Mouse (Mus musculus): ENCODE data around the gene Psmb8. TPM values are rescaled to one million over a fixed set of nuclear protein-coding genes. Genes with fewer than 3 reads are reported as not detected.

Gene Psmb8
- polyA plus RNA-seq, 1 experiment from 2014 or later = 18.5 TPM

GRCm38 (mm10) chr17:34205746-34206176 is 8.2 kb downstream of the Psmb8 start:
- peak overlapping the region; percentile 85 for H3K4me3 ChIP-seq (ENCODE audit: low read depth, low read length)
- peak overlapping the region; percentile 95 for H3K4me2 ChIP-seq (ENCODE audit: low read depth, low read length)
- no peaks in the 10 kb centered on the region for H3K9me3 ChIP-seq (replicated peaks; ENCODE audit: control insufficient read depth, low read length)
- no peaks in the 10 kb centered on the region for H3K27me3 ChIP-seq (ENCODE audit: control insufficient read depth, insufficient read depth, low read depth, low read length)
- H3K36me3 ChIP-seq (ENCODE audit: control insufficient read depth, insufficient read depth) = no peaks in the 10 kb centered on the region
- peak overlapping the region; percentile 84 for H3K9ac ChIP-seq (ENCODE audit: low read depth, low read length)
- peak overlapping the region; percentile 60 for H3K27ac ChIP-seq (ENCODE audit: low read length)
- 10% methylated on average over 9 of the region's 9 CpGs for WGBS (ENCODE audit: insufficient replicate concordance)
- H3K4me1 ChIP-seq (ENCODE audit: control insufficient read depth, low read depth, low read length) = peaks cover 20% of the 10 kb centered on the region
- peak; percentile 25; the same call in 1 of the 2 replicates for ATAC-seq (ENCODE audit: low read depth)

DNA sequence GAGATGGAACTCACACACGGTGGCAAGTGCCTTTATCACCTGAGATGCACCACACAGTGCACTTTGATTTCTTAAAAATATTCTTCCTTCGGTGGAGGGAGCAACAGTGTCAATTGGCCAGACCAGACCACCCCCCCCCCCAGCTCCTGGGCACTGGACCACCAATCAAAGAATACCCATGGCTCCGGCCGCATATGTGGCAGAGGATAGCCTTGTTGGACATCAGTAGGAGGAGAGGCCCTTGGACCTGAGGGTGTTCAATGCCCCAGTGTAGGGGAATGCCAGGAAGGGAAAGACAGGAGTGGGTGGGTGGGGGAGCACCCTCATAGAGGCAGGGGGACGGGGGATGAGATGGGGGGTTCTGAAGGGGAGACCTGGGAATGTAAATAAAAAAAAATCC is 9.2 kb downstream of the Psmb8 start:
- no peak overlapping the region for H3K4me2 ChIP-seq (ENCODE audit: low read depth, low read length)
- peaks cover 21% of the 10 kb centered on the region for H3K4me1 ChIP-seq (ENCODE audit: control insufficient read depth, low read depth, low read length)
- no peaks in the 10 kb centered on the region for H3K27me3 ChIP-seq (ENCODE audit: control insufficient read depth, insufficient read depth, low read depth, low read length)
- no peak overlapping the region for H3K27ac ChIP-seq (ENCODE audit: low read length)
- no peaks in the 10 kb centered on the region for H3K9me3 ChIP-seq (replicated peaks; ENCODE audit: control insufficient read depth, low read length)
- no peaks in the 10 kb centered on the region for H3K36me3 ChIP-seq (ENCODE audit: control insufficient read depth, insufficient read depth)
- no peak for ATAC-seq (ENCODE audit: low read depth)
- H3K4me3 ChIP-seq (ENCODE audit: low read depth, low read length) = no peak overlapping the region
- no peak overlapping the region for H3K9ac ChIP-seq (ENCODE audit: low read depth, low read length)
- WGBS (ENCODE audit: insufficient replicate concordance) = 74% methylated on average over 5 of the region's 5 CpGs

- 53% methylated on average over 3 of the region's 3 CpGs for WGBS (ENCODE audit: insufficient replicate concordance)
Measured at GRCm38 (mm10) chr17:34207456-34207855, 9.9 kb downstream of the Psmb8 start.

GRCm38 (mm10) chr17:34207866-34208265 is 10.3 kb downstream of the Psmb8 start:
- no peaks in the 10 kb centered on the region for H3K27me3 ChIP-seq (ENCODE audit: control insufficient read depth, insufficient read depth, low read depth, low read length)
- no peak overlapping the region for H3K27ac ChIP-seq (ENCODE audit: low read length)
- H3K9me3 ChIP-seq (replicated peaks; ENCODE audit: control insufficient read depth, low read length) = no peaks in the 10 kb centered on the region
- H3K36me3 ChIP-seq (ENCODE audit: control insufficient read depth, insufficient read depth) = no peaks in the 10 kb centered on the region
- no peak overlapping the region for H3K4me2 ChIP-seq (ENCODE audit: low read depth, low read length)
- no peak overlapping the region for H3K9ac ChIP-seq (ENCODE audit: low read depth, low read length)
- no peak overlapping the region for H3K4me3 ChIP-seq (ENCODE audit: low read depth, low read length)
- WGBS (ENCODE audit: insufficient replicate concordance) = 85% methylated on average over 9 of the region's 9 CpGs
- ATAC-seq (ENCODE audit: low read depth) = no peak
- peaks cover 21% of the 10 kb centered on the region for H3K4me1 ChIP-seq (ENCODE audit: control insufficient read depth, low read depth, low read length)

More at GRCm38 (mm10) chr17:34207456-34207855, 9.9 kb downstream of the Psmb8 start:
- ATAC-seq (ENCODE audit: low read depth) = no peak
- Histone ChIP-seq H3K9me3 (replicated peaks; ENCODE audit: control insufficient read depth, low read length) (no peaks in the 10 kb centered on the region), H3K4me1 (ENCODE audit: control insufficient read depth, low read depth, low read length) (peaks cover 21% of the 10 kb centered on the region), H3K36me3 (ENCODE audit: control insufficient read depth, insufficient read depth) (no peaks in the 10 kb centered on the region), H3K9ac (ENCODE audit: low read depth, low read length) (no peak overlapping the region), H3K4me3 (ENCODE audit: low read depth, low read length) (no peak overlapping the region), H3K27me3 (ENCODE audit: control insufficient read depth, insufficient read depth, low read depth, low read length) (no peaks in the 10 kb centered on the region), H3K4me2 (ENCODE audit: low read depth, low read length) (no peak overlapping the region), H3K27ac (ENCODE audit: low read length) (no peak overlapping the region)

DNA sequence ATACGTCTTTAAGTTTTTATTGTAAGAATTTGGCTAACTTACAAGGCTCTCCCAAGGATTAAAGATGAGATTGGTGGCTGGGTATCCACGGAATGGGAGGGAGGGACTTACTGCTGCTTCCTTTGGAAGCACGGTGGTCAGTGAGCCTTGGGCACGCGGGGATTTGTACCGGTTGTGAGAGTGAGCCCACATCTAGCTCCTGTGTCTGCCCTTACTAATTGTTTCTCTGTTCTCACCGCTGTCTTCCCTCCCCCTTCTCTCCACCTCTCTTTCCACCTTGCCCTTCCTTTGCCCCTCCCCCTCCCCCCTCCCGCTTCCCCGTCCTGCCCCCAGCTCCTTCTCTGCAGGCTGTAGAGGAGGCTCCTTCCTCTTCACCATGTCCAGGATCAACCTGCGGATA is 10.9 kb downstream of the Psmb8 start:
- H3K9me3 ChIP-seq (replicated peaks; ENCODE audit: control insufficient read depth, low read length) = no peaks in the 10 kb centered on the region
- H3K4me2 ChIP-seq (ENCODE audit: low read depth, low read length) = no peak overlapping the region
- WGBS (ENCODE audit: insufficient replicate concordance) = 33% methylated on average over 10 of the region's 10 CpGs
- no peak overlapping the region for H3K4me3 ChIP-seq (ENCODE audit: low read depth, low read length)
- no peak overlapping the region for H3K27ac ChIP-seq (ENCODE audit: low read length)
- H3K27me3 ChIP-seq (ENCODE audit: control insufficient read depth, insufficient read depth, low read depth, low read length) = no peaks in the 10 kb centered on the region
- H3K4me1 ChIP-seq (ENCODE audit: control insufficient read depth, low read depth, low read length) = peaks cover 21% of the 10 kb centered on the region
- no peak for ATAC-seq (ENCODE audit: low read depth)
- H3K9ac ChIP-seq (ENCODE audit: low read depth, low read length) = no peak overlapping the region
- H3K36me3 ChIP-seq (ENCODE audit: control insufficient read depth, insufficient read depth) = no peaks in the 10 kb centered on the region

- no peak overlapping the region for H3K4me2 ChIP-seq (ENCODE audit: low read depth, low read length)
- no peak overlapping the region for H3K4me3 ChIP-seq (ENCODE audit: low read depth, low read length)
- no peaks in the 10 kb centered on the region; the same call in 1 of the 2 replicates for H3K27me3 ChIP-seq (ENCODE audit: control insufficient read depth, insufficient read depth, low read depth, low read length)
- peaks cover 17% of the 10 kb centered on the region for H3K4me1 ChIP-seq (ENCODE audit: control insufficient read depth, low read depth, low read length)
- H3K36me3 ChIP-seq (ENCODE audit: control insufficient read depth, insufficient read depth) = no peaks in the 10 kb centered on the region
- ATAC-seq (ENCODE audit: low read depth) = no peak
- H3K27ac ChIP-seq (ENCODE audit: low read length) = no peak overlapping the region
- WGBS (ENCODE audit: insufficient replicate concordance) = 60% methylated on average over 3 of the region's 3 CpGs
- no peak overlapping the region for H3K9ac ChIP-seq (ENCODE audit: low read depth, low read length)
- H3K9me3 ChIP-seq (replicated peaks; ENCODE audit: control insufficient read depth, low read length) = no peaks in the 10 kb centered on the region
Measured at GRCm38 (mm10) chr17:34209680-34210079, 12.2 kb downstream of the Psmb8 start.

DNA sequence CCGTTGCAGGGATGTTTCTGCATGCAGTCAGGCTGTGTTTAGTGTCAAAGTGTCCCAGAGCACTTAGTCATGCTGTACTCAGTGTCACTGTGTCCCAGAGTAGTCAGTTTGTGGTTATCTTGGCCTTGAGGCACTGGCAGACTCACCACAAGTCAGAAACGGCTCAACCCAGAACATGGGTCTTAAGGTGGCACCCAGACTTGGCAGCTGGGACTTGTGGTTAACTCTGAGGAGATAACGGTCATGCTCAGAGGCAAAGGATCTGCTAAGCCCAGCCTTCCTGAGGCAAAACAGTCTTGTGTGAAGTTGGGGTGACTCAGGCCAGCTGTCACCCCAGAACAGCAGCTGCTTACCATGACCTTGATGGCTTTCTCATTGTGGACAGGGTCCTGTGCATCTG is 13.1 kb downstream of the Psmb8 start:
- H3K36me3 ChIP-seq (ENCODE audit: control insufficient read depth, insufficient read depth) = no peaks in the 10 kb centered on the region
- no peak overlapping the region for H3K9ac ChIP-seq (ENCODE audit: low read depth, low read length)
- no peak overlapping the region for H3K4me3 ChIP-seq (ENCODE audit: low read depth, low read length)
- ATAC-seq (ENCODE audit: low read depth) = peak; percentile 79
- H3K27ac ChIP-seq (ENCODE audit: low read length) = no peak overlapping the region; the same call in 1 of the 2 replicates
- no peak overlapping the region for H3K4me2 ChIP-seq (ENCODE audit: low read depth, low read length)
- WGBS (ENCODE audit: insufficient replicate concordance) = 10% methylated on average over 3 of the region's 3 CpGs
- H3K4me1 ChIP-seq (ENCODE audit: control insufficient read depth, low read depth, low read length) = peaks cover 9% of the 10 kb centered on the region
- no peaks in the 10 kb centered on the region for H3K9me3 ChIP-seq (replicated peaks; ENCODE audit: control insufficient read depth, low read length)
- H3K27me3 ChIP-seq (ENCODE audit: control insufficient read depth, insufficient read depth, low read depth, low read length) = no peaks in the 10 kb centered on the region; the same call in 1 of the 2 replicates

GRCm38 (mm10) chr17:34211746-34212365 is 14.3 kb downstream of the Psmb8 start:
- no peak for ATAC-seq (ENCODE audit: low read depth)

DNA sequence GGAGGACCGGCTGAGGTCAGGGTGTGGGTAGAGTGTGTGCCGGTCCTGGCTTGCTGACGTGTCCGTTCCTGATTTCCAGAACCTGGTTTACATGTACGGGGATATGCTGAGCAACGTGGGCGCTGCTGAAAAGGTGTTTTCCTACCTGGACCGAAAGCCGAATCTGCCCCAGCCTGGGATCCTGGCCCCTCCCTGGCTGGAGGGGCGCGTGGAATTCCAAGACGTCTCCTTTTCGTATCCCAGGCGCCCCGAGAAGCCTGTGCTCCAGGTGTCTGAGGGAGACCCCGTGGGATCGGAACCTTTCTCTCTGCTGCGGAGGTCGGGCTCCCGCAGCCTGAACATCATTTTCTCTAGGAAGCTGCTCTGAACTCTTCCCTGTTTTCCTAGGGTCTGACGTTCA is 16.4 kb downstream of the Psmb8 start:
- no peak for ATAC-seq (ENCODE audit: low read depth)
- Histone ChIP-seq H3K27me3 (ENCODE audit: control insufficient read depth, insufficient read depth, low read depth, low read length) (no peaks in the 10 kb centered on the region; the same call in 1 of the 2 replicates), H3K9me3 (replicated peaks; ENCODE audit: control insufficient read depth, low read length) (no peaks in the 10 kb centered on the region), H3K27ac (ENCODE audit: low read length) (no peak overlapping the region), H3K4me3 (ENCODE audit: low read depth, low read length) (no peak overlapping the region), H3K9ac (ENCODE audit: low read depth, low read length) (no peak overlapping the region), H3K4me2 (ENCODE audit: low read depth, low read length) (no peak overlapping the region), H3K36me3 (ENCODE audit: control insufficient read depth, insufficient read depth) (no peaks in the 10 kb centered on the region), H3K4me1 (ENCODE audit: control insufficient read depth, low read depth, low read length) (peaks cover 7% of the 10 kb centered on the region)
- WGBS (ENCODE audit: insufficient replicate concordance) = 81% methylated on average over 21 of the region's 21 CpGs

More at GRCm38 (mm10) chr17:34211746-34212365, 14.3 kb downstream of the Psmb8 start:
- H3K27ac ChIP-seq (ENCODE audit: low read length) = no peak overlapping the region
- no peak overlapping the region for H3K4me2 ChIP-seq (ENCODE audit: low read depth, low read length)
- no peak overlapping the region for H3K9ac ChIP-seq (ENCODE audit: low read depth, low read length)
- no peak overlapping the region for H3K4me3 ChIP-seq (ENCODE audit: low read depth, low read length)
- WGBS (ENCODE audit: insufficient replicate concordance) = 29% methylated on average over 23 of the region's 23 CpGs
- H3K4me1 ChIP-seq (ENCODE audit: control insufficient read depth, low read depth, low read length) = peaks cover 7% of the 10 kb centered on the region
- no peaks in the 10 kb centered on the region for H3K36me3 ChIP-seq (ENCODE audit: control insufficient read depth, insufficient read depth)
- H3K27me3 ChIP-seq (ENCODE audit: control insufficient read depth, insufficient read depth, low read depth, low read length) = no peaks in the 10 kb centered on the region; the same call in 1 of the 2 replicates
- H3K9me3 ChIP-seq (replicated peaks; ENCODE audit: control insufficient read depth, low read length) = no peaks in the 10 kb centered on the region
